Mouse (Mus musculus) G1E (cell line): ENCODE measurements around the gene Prkcq.

Experiments
- CTCF ChIP-seq: IDR thresholded peaks from 2 replicates; pipeline ENCODE4 v1.5.1; 2012; ENCODE audit warnings: low read depth, low read length, inconsistent platforms, mixed read lengths
- GATA1 ChIP-seq: IDR thresholded peaks from 2 replicates; pipeline ENCODE4 v1.6.1; 2012; ENCODE audit warnings: borderline replicate concordance, low read length, inconsistent platforms, mixed read lengths
- GATA2 ChIP-seq: IDR thresholded peaks from 2 replicates; pipeline ENCODE4 v1.6.1; 2012; ENCODE audit warnings: low read depth, low read length, inconsistent platforms, borderline replicate concordance
- TAL1 ChIP-seq: conservative IDR thresholded peaks from 2 replicates; pipeline ENCODE4 v1.6.1; 2012; ENCODE audit warnings: low read depth, low read length, inconsistent platforms, mixed read lengths

DNA sequence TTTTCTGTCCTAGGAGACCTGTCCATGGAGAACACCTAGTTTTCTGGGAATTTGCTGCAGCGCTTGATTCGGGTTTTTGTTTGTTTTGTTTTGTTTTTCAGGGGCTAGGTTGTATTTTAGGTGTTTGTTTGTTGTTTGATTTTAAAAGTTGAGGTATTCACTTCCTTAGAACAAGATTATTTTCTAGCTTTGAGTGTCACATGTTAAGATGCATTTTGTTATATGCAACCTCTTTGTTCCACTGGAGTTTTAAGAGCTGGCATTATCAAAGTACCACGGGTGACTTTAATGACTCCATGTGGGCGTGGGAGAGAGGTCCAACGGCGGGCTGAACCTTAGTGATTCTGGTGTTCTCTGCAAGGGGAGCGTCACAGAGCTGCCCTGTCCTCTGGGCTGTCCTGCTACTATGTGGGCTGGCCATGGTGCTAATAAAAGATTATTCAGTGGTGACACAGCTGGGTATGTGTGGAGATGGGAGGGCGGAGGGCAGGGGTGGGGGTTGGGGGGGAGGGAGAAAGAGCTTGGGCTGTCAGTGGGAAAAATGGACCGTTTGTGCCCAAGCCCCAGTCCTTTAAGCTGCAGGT lies 1.0 kb downstream of the Prkcq start:
- TF ChIP-seq CTCF (no peak), GATA1 (no peak), TAL1 (no peak), GATA2 (no peak)
